Mouse (Mus musculus) G1E-ER4 (cell line): Measurements from ENCODE around the gene Kif11. TPM values are rescaled to one million over a fixed set of nuclear protein-coding genes. Genes with fewer than 3 reads are reported as not detected.

ENCODE experiments used
- GATA1 ChIP-seq: IDR thresholded peaks from one replicate; pipeline ENCODE4 v1.8.0; 2012; ENCODE audit warnings: low read length, inconsistent platforms
- polyA plus RNA-seq: library from polyadenylated mRNA; stranded (reverse); fragments of >175 nt; gene quantifications from 2 replicates; pipeline ENCODE4 v1.2.3, GENCODE M21; 2012

Kif11 gene
- polyA plus RNA-seq, 1 experiment = 7.0 TPM

- TF ChIP-seq GATA1 = no peak
These were observed 90.2 kb downstream of the Kif11 start for GRCm38 (mm10) chr19:37466403-37466802.

GRCm38 (mm10) chr19:37466978-37467377, 90.8 kb downstream of the Kif11 start:
- no peak for TF ChIP-seq GATA1

GRCm38 (mm10) chr19:37468841-37469566, 92.8 kb downstream of the Kif11 start:
- TF ChIP-seq GATA1 = no peak

Other genes with a start within 250 kb of the Kif11 start
- 80.3 and 94.2 TPM in 2 replicates for gene March5, start 168.9 kb upstream of the Kif11 start, polyA plus RNA-seq
- 1.7 TPM in 2 replicates for gene Cpeb3, start 167.8 kb upstream of the Kif11 start, polyA plus RNA-seq
- gene Ide, start 38.6 kb upstream of the Kif11 start, polyA plus RNA-seq = 5.1 and 6.8 TPM in 2 replicates
- 328 and 427 TPM in 2 replicates for gene Hhex, start 58.4 kb downstream of the Kif11 start, polyA plus RNA-seq
- 22.3 and 31.0 TPM in 2 replicates for gene Exoc6, start 174.0 kb downstream of the Kif11 start, polyA plus RNA-seq